Mouse (Mus musculus) adrenal gland, adult 8-10 months (tissue): ENCODE measurements around the gene Gadl1. TPM values are rescaled to one million over a fixed set of nuclear protein-coding genes. Genes with fewer than 3 reads are reported as not detected.

Source experiments
- DNase-seq: peaks from one replicate; pipeline ENCODE4 v3.0.0; 2022
- total RNA-seq, 4 experiments: library from RNA; stranded (reverse); gene quantifications; 2 replicates each; pipeline ENCODE4 v1.2.4; 2022

Gene Gadl1
- total RNA-seq, 4 experiments from 2014 or later, result 0.17 to 0.31 TPM; not detected in 2

DNA sequence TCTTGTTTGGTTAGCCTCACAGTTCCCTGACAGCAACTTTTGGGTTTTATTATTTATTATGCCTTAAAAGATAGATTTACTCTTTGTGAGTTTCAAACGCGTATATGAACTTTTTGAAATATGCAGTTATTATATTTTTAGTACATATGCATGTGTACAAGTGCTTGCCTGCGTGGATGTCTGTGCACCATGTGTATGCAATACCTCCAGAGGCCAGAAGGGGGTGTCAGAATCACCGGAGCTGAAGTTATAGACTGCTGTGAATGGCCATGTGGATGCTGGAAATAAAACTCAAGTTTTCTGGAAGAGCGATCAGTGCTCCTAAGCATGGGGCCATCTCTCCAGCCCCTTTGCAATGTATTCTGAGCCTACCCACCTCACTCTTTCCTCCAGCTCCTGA lies 28.7 kb downstream of the Gadl1 start:
- no peak for DNase-seq

DNA sequence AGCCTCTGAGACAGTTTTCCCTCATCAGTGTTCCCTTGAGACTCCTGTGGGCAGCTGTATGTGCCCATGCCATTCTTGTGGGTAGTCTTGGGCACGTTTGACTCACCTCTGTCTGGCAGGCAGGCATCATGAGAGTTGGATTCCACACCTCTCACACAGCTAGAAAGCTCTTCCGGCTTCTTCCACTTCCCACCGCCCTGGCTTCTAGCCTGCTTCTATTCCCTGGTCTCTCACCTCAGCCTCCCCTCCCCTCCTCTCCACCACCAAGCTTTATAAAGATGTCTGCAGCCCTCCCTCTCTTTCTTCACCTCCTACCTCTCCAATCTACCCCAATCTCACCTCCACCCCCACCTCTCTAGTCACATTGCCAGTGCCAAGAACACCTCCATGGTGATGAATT lies 30.2 kb downstream of the Gadl1 start:
- DNase-seq, result no peak

DNA sequence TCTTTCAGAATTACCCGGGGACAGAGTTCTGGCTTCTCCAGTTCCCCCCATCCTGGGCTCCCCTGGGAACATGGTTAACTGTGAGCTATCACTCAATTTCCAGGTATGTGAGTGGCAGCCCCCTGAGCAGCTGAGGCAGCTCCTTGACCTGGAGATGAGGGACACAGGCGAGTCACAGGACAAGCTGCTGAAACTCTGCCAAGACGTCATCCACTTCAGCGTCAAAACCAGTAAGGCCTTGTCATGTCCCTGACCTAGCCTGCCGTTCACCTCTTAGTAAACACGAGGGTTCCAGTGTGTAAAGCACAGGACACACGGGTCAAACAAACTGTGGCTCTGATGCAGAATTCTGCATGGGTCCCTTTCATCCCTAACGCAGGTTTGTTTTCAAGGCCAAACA lies 31.9 kb downstream of the Gadl1 start:
- peak; percentile 85 for DNase-seq

DNA sequence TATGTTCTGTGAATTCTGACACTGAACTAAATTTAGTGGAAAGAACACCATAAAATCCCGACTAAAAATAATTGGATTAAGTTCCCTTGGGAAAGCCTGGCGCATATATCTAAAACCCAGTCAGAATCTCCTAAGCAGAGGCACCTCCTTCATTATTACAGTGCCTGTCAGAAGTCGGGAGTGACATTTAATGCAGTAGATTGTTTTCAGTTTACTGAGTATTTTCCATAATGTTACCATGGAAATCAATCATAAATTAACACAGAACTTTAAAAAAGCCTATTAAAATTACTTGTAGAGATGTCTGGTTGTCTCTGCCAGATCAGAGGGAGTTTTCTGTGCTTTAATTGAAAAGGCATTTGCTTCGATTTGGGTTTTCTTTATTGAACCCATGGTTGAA lies 33.2 kb downstream of the Gadl1 start:
- DNase-seq, result no peak

DNA sequence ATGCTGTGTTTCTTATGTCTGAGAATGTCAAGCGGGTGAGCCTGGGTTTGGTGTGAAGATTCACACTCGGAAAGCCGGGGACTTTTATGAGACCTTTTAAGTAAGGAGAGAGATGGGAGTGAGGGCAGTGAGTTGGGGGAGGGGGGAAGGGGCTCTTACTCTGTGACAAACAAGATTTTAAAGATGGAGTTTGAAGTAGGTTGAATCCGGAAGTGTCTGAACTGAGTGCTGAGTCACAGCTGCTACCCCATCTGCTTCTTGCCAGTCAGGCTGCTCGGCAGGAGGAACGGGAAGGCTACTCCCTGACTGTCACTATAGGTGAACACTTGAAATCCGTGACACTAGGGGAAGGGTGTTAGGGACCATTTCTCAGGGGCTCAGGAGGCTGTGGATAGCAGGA lies 33.7 kb downstream of the Gadl1 start:
- DNase-seq, result no peak

DNA sequence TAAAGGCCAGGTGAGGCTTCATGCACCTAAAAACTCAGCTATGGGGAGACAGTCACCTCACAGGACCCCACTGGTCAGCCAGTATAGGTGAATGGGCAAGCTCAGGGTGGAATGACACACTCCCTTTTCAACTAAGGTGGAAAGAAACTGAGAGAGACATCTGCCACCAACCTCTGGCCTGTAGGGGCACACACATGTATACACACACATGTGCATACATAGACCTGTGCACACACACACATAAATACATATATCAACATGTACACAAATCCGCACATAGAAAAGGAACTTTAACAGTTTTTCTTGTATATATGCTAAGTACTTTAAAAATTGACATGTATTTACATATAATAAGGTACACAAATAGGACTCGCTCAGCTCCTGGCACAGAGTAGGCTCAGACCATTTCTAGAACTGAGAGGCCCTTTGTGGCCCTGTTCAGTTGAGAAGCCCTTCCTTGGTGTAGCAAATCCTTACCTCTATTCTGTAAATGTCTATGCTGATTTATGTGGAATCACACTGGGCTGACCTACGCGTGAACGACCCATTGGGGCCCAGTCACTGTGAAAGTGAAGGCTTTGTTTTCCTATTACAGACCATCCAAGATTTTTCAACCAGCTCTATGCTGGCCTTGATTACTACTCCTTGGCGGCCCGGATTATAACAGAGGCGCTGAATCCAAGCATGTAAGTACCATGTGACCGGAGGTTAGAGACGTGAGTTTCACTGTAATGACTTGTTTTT lies 34.5 kb downstream of the Gadl1 start:
- no peak for DNase-seq

DNA sequence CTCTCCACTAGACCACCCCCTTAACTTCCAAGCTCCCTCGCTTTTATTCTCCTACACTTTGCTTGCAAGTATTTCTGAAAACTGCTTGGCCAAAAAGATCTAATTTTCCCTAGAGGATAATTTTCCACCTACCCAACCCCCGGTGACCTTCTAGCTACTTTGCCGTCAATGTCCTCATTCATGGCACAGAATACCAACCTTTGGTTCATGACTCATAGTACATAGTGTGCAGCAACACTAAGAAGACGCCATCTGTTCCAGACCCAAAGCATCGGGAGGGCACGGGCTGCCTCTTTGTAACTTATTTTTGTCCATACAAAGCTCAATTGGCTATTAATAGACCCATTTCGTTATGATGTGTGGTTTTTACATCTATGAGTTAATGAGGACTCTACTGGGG lies 55.8 kb downstream of the Gadl1 start:
- DNase-seq, result no peak

DNA sequence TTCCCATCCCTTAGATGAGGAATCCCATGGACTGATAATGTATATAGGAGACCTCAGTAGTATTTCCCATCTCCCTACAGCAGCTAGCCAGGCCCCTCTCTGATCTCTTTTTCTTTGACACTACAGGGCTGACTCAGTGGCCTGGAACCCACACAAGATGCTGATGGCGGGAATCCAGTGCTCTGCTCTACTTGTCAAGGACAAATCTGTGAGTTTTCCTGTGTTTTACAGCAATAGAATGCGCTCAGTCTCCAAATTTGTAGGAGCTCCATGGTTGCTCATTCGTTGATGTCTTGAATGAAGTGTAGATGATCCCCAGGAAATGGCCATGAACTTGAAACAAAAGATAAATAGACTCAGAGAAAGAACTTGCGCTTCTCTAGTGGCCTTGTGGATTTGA lies 56.9 kb downstream of the Gadl1 start:
- peak; percentile 63 for DNase-seq

DNA sequence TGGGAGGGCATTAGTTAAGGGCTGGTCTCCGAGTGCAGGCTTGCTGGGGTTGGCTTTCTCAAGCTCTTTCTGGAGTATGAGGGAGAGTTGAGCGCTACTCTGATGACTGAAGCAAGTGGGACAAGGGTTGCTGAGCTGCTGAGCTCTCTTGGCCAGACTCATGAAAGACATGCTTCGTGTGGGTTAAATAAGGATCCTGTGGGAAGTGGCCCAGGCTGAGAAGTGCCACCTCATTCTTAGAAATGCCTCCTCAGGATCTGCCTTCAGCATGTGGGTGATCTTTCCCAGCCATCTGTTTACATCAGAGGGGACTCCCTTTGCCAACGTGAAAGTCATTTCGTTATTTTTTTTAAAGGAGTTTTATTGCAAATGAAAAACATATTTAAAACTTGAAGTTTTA lies 57.5 kb downstream of the Gadl1 start:
- no peak for DNase-seq

DNA sequence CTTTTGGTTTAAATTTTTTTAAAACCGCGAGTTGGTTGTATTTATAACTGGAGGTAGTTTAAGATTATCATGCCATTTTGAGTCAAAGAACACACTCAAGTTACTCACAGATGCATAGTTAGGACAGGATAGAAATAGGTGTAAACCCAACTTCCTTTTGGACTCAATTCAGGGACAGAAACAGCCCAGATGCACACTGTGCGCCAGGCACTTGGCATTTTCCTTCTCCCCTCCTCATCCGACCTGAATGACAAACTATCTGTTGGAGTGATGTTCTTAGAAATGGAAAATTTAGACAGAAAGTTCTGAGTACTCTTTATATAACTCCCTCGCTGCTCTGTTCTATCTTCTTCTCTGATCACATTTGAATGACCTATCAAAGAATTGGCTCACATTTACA lies 58.4 kb downstream of the Gadl1 start:
- no peak for DNase-seq

DNA sequence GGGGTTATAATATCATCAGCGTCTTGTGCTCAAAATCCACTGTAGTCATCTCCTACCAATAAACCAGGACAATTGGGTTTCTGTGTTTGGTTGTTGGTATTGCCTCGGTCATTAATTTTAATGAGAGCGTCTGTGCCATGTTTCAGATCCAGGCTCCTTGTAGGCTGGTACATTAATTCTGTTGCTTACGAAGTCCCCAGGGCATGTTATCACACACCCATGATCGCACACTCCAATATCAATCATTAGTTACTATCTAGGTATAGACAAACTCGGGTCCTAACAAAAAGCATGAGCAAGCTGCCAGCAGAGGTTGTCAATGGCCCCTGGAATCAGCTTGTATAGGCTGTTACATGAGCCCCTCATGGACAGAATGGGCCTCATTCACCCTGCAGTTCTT lies 67.6 kb downstream of the Gadl1 start:
- no peak for DNase-seq

DNA sequence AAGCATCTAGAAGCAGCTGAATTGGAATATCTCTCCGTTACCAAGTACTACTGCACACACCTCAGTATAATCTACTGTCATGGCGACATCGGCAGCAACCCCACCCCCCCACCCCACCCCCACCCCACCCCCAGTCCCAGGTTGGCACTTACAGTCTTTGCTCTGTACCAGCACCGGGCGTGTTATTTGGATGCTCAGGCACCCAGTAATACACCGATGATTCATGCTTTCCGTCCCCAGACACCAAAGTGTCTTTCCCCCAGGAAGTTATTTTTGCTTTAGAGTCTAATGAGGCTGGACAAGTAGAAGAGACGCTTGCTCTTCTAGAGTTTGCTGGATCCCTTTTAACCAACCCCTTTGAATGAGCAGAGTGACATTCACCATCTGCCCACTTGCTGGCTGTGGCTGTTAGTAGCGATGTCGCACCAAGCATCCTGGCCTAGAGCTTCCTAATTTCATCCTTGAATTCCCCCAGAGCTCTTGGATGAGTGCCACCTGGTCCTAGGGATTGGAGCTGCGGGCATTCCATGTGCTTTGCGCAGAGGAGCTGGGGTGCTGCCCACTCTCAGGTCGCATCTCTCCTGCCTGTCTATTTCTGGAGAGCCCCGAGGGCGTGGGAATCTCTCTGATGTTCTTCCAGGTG lies 68.5 kb downstream of the Gadl1 start:
- peak; percentile 48 for DNase-seq

DNA sequence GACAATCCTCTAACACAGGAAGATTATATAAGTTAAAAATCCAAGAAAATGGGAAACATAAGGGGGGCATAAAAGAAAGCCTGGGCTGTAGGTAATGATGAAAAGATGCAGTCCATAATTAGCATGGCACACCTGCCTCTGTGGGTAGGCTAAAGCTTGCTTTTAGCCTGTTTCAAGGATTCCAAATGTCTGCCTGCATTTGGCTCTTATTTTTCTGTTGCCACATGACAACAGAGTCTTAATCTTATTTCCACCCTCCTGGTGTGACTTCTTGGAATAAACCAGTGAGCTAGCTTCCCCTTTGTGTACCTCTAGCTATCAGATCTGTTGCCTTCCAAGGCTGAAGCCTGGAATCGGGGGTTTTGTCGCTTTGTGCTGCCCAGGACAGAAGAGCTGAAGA lies 69.2 kb downstream of the Gadl1 start:
- DNase-seq, result no peak

DNA sequence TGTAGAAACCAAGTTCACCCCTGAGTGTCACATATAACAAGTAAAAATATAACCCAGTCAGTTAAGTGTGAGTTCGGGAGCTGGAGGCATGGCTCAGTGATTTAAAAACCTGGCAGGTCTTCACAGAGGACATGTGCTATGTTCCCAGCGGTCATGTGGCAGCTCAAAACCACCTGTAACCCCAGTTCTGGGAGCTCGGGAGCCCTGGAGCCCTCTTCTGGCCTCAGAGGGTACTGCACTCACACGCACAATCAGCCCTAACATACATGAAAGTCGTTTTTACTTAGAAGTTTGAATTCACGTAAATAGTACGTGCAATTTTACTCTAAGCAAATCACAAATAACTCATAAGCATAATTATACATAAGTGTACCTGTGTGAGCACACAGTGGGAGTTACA lies 81.4 kb downstream of the Gadl1 start:
- DNase-seq, result no peak

DNA sequence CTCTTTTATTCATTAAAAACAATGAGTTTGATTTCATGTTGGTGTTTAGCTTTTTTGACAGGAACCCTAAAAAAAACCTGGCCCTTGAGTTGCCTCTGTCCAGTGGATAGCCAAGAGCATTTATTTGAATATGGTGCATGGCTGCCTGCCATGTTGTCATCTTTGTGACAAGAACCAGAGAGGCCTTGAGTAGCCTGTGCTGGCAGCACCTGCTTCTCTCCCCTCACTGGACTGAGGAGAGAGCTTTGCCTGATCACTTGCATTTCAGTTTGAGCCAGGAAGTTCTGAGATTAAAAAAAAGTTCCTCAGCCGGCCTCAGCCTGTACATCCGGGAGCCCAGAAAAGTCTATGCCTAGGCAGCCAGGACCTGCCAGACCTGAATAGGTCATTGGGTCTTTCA lies 85.5 kb downstream of the Gadl1 start:
- no peak for DNase-seq

DNA sequence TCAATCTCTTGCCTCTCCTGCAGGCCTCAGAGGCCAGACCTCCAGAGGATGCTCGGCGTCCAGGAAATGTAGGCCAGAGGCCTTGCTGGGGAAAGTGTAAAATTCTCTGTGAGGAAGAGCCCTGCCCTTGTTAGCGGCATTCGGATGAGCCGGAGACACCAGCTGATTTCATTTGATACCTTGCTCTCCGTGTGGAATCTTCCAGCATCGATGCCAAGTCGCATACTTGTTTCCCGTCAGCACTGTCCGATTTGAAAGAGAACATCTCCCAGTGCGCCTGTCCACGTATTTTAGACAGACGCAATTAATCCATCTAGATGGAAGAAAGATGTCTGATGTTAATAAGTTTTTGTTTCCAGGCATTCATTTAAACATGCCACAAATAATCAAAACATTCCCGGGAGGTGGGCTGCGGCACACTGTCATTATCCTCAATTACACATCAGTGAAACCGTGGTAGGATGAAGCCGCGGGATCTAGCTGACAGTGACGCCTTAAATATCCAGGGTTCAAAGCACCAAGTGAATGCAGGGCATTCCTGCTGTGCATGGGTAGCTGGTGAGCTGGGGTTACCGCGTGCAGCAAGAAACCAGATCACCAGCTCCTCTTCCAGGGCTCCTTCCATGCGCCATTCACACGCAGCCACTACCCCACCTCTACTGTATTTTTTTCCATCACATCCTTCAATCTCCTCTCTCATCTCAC lies 86.8 kb downstream of the Gadl1 start:
- no peak for DNase-seq

DNA sequence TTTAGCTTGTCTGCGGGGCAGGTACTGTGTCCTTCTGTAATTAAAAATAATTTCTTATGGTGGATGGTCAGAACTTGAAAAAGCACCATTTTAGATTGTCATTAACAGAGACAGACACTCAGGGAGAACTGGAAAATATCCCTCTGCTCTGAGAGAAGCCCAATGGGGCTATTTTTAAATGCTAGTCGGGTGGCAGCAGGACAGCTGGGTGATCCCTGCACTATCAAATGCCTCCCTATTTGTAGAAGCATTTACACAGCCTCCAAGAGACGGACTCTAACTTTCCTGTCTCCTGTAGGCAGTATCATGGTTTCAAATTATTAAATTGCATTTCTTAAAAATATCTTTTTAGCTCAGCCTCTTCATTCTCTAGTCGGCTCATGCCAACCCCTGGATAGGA lies 89.1 kb downstream of the Gadl1 start:
- DNase-seq, result no peak

DNA sequence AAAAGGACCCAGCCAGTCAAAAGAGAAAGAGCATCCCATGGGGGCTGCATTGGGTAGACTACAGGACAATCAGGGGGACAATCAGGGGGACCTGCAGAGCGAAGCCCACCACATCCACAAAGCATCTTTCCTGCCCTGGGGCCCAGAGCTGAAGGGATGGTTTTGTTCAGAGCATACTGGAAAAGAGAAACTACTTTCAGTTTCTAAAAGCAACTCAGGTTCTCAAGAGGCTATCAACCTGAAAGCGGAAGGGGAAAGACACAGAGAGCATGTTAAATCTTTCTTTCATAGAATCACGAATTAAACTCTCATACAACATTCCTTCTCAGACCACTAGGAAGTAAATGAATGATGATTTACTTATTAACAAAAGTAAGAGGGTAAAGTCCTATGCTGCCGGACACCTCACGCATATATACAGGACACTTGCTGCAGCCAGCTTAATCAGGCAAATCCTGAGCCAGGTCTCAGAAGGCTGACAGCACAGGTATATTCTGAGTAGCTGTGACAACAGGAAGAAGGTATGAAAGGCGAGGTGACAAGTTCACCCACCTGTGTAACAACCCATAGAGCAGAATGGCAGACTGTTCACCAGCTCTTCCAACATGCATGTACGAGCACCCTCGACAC lies 90.2 kb downstream of the Gadl1 start:
- no peak for DNase-seq

DNA sequence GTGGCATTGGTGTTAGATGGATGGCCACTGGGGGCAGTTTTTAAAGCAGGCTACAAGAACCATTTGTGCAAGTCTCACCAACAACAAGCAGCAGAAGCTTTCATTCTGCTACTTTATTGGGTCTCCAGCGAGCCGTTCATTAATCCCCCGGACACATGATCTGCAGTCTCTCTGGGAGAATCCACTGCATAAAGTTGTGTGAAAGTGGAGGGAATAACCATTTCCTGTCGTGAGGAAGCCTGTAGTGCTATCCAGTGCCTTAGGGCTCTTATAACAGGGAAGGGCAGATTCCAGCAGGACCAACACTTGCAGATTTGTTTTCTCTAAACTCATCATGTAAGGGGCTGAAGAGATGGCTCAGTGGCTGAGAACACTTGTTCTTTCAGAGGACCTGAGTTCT lies 104.7 kb downstream of the Gadl1 start:
- no peak for DNase-seq

DNA sequence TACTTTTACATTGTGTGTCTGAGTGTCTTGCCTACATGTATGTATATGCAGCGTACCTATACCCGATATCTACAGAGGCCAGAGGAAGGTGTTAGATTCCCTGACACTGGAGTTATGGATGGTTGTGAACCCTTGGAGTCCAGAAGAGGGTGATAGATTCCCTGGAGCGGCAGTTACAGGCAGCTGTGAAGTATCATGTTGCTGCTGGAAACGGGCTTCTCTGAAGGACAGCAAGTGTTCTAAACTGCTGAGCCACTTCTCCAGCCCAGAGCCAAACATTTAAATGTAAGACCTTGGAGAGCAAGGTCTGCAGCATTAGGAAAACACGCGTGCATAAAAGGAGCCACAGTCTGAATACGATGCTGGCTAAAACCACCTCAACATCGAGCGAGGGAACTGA lies 107.0 kb downstream of the Gadl1 start:
- peak; percentile 37 for DNase-seq

DNA sequence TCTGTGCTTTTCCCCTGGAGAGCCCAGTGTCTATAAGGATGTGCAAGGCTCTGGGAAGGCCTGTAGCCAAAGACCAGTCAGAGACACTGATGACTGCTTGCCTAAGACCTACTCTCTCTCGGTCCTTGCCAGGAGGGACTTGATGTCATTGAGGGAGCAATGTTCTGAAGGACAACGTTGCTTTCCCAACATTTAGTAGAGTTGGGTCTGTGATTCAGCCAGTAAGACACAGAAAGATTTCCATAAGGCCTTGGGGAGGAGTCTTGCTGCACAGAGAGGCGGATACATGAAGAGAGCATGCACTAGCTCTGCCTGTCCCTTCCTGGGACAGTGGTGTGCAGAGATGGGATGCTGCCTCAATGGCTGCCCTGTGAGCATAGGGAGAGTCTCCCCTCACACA lies 107.8 kb downstream of the Gadl1 start:
- peak; percentile 56 for DNase-seq

DNA sequence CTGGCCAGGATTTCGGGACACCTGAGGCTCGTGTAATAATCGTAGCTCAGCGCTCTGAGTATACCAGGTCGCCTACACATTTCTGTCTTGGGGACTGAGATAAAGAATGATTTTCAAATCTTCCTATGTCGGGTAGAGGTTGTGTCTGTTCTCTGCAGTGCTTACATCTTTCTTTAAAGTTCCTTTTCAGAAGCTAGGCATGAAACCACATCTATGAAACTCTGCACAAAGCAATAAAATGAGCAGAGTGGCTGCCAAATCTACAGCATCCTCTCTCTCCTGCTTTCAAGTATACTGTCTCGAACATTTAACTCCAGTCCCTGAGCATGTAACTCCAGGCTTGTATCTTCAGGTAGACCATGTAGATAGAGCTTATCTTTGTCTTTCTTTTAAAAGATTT lies 109.3 kb downstream of the Gadl1 start:
- no peak for DNase-seq

DNA sequence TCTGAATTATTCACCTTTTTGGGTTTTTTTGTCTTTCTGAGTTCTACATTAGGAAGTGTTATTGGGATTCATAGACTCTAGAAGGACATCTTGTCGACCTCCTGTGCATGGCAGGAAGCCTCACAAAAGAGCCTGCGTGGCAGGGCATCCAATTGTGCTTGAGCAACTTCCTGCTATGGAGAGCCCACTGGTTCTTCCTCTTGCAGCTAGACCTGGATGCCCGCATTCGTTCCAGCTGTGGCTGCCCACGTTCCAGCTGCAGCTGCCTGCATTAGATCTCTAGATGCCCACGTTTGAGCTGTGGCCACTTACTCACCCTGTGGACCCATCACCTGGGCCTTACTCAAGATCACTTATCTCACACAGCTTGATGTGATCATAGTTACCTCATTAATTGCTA lies 116.1 kb downstream of the Gadl1 start:
- no peak for DNase-seq

DNA sequence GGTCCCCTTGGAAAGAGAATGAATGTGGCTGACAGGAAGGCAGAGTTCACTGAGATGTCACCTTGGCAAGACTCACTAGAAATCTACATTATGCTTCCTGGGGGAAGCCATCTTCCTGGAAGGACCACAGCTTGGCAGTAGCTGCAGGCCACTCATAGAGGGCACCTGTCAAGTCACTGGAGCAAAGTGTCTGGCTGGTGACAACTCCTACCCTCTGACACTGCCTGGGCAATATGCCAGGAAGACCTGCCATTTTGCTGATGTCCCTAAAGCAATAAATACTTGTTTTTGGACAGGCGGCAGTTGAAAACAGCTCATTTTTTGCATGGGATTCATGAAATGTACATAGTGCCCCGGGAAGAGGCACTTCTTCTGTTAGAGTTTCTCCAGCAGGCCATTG lies 119.8 kb downstream of the Gadl1 start:
- DNase-seq, result no peak
